Mouse (Mus musculus) kidney, embryonic 16.5 days (tissue): ENCODE measurements at regions not wholly inside any gene's neighbourhood (a gene's known extent, or its start where the extent isn't known, plus 50 kb on each side); places are given as distances from the start of the nearest gene placed in this dataset.
A peak's percentile ranks its signal among the peaks of the same experiment; 100 is the strongest.

Source experiments
- ATAC-seq: fragments of 200-750 bp; cut with Nextera tagmentation; 2 replicates; pipeline ENCODE4 v1.8.0; 2017; ENCODE audit warnings: moderate TSS enrichment; ENCODE audit not compliant: low FRiP score, low TSS enrichment
- H3K27ac ChIP-seq: fragments of 300-500 bp; sonication (generic); 2 replicates; pipeline ENCODE4 v1.5.1; 2014; ENCODE audit warnings: low read length
- H3K27me3 ChIP-seq: fragments of 300-500 bp; sonication (generic); 2 replicates; pipeline ENCODE4 v1.6.1; 2014; ENCODE audit warnings: low read length, control low read depth, mixed read lengths; ENCODE audit not compliant: insufficient read depth
- H3K36me3 ChIP-seq: fragments of 300-500 bp; sonication (generic); 2 replicates; pipeline ENCODE4 v1.6.1; 2014; ENCODE audit warnings: low read length, control low read depth, mixed read lengths; ENCODE audit not compliant: insufficient read depth
- H3K4me1 ChIP-seq: fragments of 300-500 bp; sonication (generic); 2 replicates; pipeline ENCODE4 v1.6.1; 2014; ENCODE audit warnings: low read length, control low read depth, mixed read lengths; ENCODE audit not compliant: insufficient read depth
- H3K4me2 ChIP-seq: fragments of 300-500 bp; sonication (generic); replicated peaks from 2 replicates; pipeline ENCODE4 v1.6.1; 2014; ENCODE audit warnings: low read depth, low read length
- H3K4me3 ChIP-seq: fragments of 300-500 bp; sonication (generic); 2 replicates; pipeline ENCODE4 v1.5.1; 2014; ENCODE audit warnings: mild to moderate bottlenecking, low read length
- H3K9ac ChIP-seq: fragments of 300-500 bp; sonication (generic); replicated peaks from 2 replicates; pipeline ENCODE4 v1.6.1; 2014; ENCODE audit warnings: low read length
- H3K9me3 ChIP-seq: fragments of 300-500 bp; sonication (generic); 2 replicates; pipeline ENCODE4 v1.6.1; 2016; ENCODE audit warnings: low read length, control low read depth
- WGBS: fragments of 180-500 bp; shearing (Covaris S2); extraction: QIAGEN DNeasy Blood & Tissue Kit; methylation state at CpG from one replicate; pipeline ENCODE4 v1.1.7; 2014; 5-methylcytosine and 5-hydroxymethylcytosine counted together

- Histone ChIP-seq H3K36me3 (no peaks in the 10 kb centered on the region), H3K9ac (no peak overlapping the region), H3K4me1 (no peaks in the 10 kb centered on the region), H3K4me2 (no peak overlapping the region), H3K9me3 (no peaks in the 10 kb centered on the region), H3K4me3 (no peak overlapping the region), H3K27ac (no peak overlapping the region), H3K27me3 (no peaks in the 10 kb centered on the region)
- WGBS = 53% methylated on average over 9 of the region's 9 CpGs
- 0 out of 2 replicates have a peak, but pooled peaks have one; percentile 23 for ATAC-seq
These were observed 658.4 kb downstream of the Sorcs3 start for GRCm38 (mm10) chr19:48864151-48864740.

DNA sequence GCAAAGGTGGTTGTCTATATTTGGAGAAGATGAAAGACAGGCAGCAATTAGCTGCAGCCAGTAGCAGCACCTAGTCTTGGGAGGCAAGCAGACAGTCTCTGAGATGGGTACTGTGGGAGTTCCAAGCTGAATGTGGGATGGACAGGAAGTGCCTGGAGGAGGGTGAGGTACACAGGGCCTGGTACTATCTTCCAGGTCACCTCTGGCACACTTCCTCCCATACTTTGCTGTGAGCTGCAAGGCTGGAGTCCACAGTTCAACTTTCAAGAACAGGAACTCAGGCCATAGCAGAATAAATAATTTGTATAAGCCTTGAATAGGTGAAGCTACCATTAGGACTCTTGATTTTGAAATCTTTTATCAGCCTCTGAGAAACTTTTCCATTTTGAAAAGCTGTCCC lies 665.8 kb downstream of the Sorcs3 start:
- H3K4me1 ChIP-seq = no peaks in the 10 kb centered on the region
- no peak overlapping the region for H3K4me2 ChIP-seq
- H3K27me3 ChIP-seq = no peaks in the 10 kb centered on the region
- H3K4me3 ChIP-seq = no peak overlapping the region
- no peak for ATAC-seq
- H3K9me3 ChIP-seq = no peaks in the 10 kb centered on the region
- no peaks in the 10 kb centered on the region for H3K36me3 ChIP-seq
- H3K27ac ChIP-seq = no peak overlapping the region
- no peak overlapping the region for H3K9ac ChIP-seq

DNA sequence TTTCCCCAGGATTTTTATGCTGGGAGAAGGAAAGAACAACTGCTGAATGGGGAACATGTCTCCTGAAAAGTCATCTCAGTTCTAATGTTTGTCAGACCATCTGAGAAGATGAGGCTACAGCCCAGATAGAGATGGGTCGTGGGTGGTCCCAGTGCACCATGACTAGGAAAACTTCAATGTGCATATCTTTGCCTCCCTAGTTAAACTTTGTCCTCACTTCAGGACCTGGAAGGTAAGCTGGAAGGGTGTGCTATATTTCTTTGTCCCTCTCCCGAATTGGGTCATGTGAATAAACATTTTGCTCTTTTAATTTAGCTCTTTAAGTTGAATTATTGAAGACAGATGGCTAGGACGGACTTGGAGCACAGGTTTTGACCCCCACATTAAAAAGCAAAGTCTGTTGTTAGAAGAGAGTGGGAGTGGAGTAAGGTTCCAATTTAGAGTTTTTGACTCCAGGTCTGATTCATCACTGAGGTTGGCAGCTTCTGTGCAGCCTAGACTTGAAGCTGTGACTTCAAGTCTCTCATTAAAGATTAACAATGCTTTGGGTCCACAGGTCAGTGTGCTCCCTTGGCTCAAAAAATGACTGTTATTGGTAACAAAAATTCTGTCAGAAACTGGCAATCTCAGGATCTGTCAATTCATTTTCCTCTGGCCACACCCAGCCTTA lies 675.8 kb downstream of the Sorcs3 start:
- no peaks in the 10 kb centered on the region for H3K4me1 ChIP-seq
- 20% methylated on average over 3 of the region's 3 CpGs for WGBS
- no peak overlapping the region for H3K4me2 ChIP-seq
- no peak overlapping the region for H3K9ac ChIP-seq
- H3K27ac ChIP-seq = no peak overlapping the region
- peak; percentile 86 for ATAC-seq
- no peaks in the 10 kb centered on the region for H3K27me3 ChIP-seq
- no peaks in the 10 kb centered on the region for H3K36me3 ChIP-seq
- no peaks in the 10 kb centered on the region for H3K9me3 ChIP-seq
- H3K4me3 ChIP-seq = no peak overlapping the region

- Histone ChIP-seq H3K27ac (no peak overlapping the region), H3K4me3 (no peak overlapping the region), H3K4me2 (no peak overlapping the region), H3K36me3 (no peaks in the 10 kb centered on the region), H3K4me1 (no peaks in the 10 kb centered on the region), H3K27me3 (no peaks in the 10 kb centered on the region), H3K9ac (no peak overlapping the region), H3K9me3 (no peaks in the 10 kb centered on the region)
- no peak for ATAC-seq
These were observed 702.4 kb downstream of the Sorcs3 start for GRCm38 (mm10) chr19:48908236-48908635.

GRCm38 (mm10) chr19:48913011-48913410 lies 707.2 kb downstream of the Sorcs3 start:
- WGBS = 89% methylated on average over 3 of the region's 3 CpGs

GRCm38 (mm10) chr19:48919638-48920037 lies 713.8 kb downstream of the Sorcs3 start:
- ATAC-seq = no peak
- no peak overlapping the region for H3K27ac ChIP-seq
- H3K4me1 ChIP-seq = no peaks in the 10 kb centered on the region
- no peaks in the 10 kb centered on the region for H3K9me3 ChIP-seq
- 76% methylated on average over 6 of the region's 6 CpGs for WGBS
- no peak overlapping the region for H3K9ac ChIP-seq
- H3K4me3 ChIP-seq = no peak overlapping the region
- no peaks in the 10 kb centered on the region for H3K27me3 ChIP-seq
- no peak overlapping the region for H3K4me2 ChIP-seq
- no peaks in the 10 kb centered on the region for H3K36me3 ChIP-seq

More at GRCm38 (mm10) chr19:48913011-48913410, 707.2 kb downstream of the Sorcs3 start:
- Histone ChIP-seq H3K9ac (no peak overlapping the region), H3K27ac (no peak overlapping the region), H3K9me3 (no peaks in the 10 kb centered on the region), H3K27me3 (no peaks in the 10 kb centered on the region), H3K4me1 (no peaks in the 10 kb centered on the region), H3K4me3 (no peak overlapping the region), H3K36me3 (no peaks in the 10 kb centered on the region), H3K4me2 (no peak overlapping the region)
- no peak for ATAC-seq

GRCm38 (mm10) chr19:48947646-48948045 lies 741.8 kb downstream of the Sorcs3 start:
- Histone ChIP-seq H3K4me2 (no peak overlapping the region), H3K9me3 (no peaks in the 10 kb centered on the region), H3K27me3 (no peaks in the 10 kb centered on the region), H3K9ac (no peak overlapping the region), H3K4me1 (no peaks in the 10 kb centered on the region), H3K4me3 (no peak overlapping the region), H3K36me3 (no peaks in the 10 kb centered on the region), H3K27ac (no peak overlapping the region)
- ATAC-seq = no peak
- 89% methylated on average over 3 of the region's 3 CpGs for WGBS
